In the genomic region with DNA sequence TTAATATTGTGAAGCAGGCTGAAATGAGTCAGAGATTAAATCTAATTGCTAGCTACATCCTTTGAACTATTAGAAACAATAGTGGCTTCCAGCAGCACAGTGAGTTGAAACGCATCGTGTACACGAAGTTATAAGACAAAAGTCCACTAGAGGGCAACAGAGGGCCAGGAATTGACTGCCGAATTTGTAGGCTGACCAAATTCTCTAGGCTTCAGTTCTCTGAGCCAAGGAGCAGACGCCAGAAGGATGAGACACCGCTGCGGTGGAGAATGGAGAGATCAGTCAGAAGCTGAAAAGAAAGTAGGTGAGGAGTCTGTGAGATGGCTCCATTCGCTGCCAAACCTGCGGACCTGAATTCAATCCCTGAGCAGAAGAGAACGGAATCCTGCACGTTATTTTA, we compare ENCODE assay signal across 8 mouse cellular contexts. TPM values are rescaled to one million over a fixed set of nuclear protein-coding genes. Genes with fewer than 3 reads are reported as not detected.
DNase-seq lines count a peak whose midpoint lies in the region; ATAC-seq and TF ChIP-seq lines count a peak whose summit lies in the region.

No protein-coding gene starts in this region.

- no peaks in the 10 kb centered on the region for H3K36me3 ChIP-seq in E14TG2a.4 (ENCODE audit: insufficient read depth, low read length)
- H3K36me3 ChIP-seq in embryonic facial prominence, embryonic 12.5 days, result no peaks in the 10 kb centered on the region
- H3K36me3 ChIP-seq in heart, embryonic 14.5 days (ENCODE audit: control insufficient read depth, insufficient read depth, low read length), result no peaks in the 10 kb centered on the region
- H3K36me3 ChIP-seq in liver, embryonic 11.5 days (ENCODE audit: control insufficient read depth, insufficient read depth, low read length), result no peaks in the 10 kb centered on the region

- peak overlapping the region; percentile 7; the same call in 1 of the 2 replicates for H3K9ac ChIP-seq in embryonic facial prominence, embryonic 12.5 days
- H3K9ac ChIP-seq in heart, embryonic 14.5 days (ENCODE audit: low read length), result no peak overlapping the region
- H3K9ac ChIP-seq in liver, embryonic 11.5 days (ENCODE audit: low read depth, low read length), result no peak overlapping the region

- peaks cover 6% of the 10 kb centered on the region; the same call in 1 of the 2 replicates for H3K4me1 ChIP-seq in E14TG2a.4 (replicated peaks; ENCODE audit: low read depth, low read length)
- peaks cover 7% of the 10 kb centered on the region; the same call in 1 of the 2 replicates for H3K4me1 ChIP-seq in embryonic facial prominence, embryonic 12.5 days
- H3K4me1 ChIP-seq in heart, embryonic 14.5 days (ENCODE audit: control insufficient read depth in 2 of 2, insufficient read depth in 2 of 2, low read length in 2 of 2), result peaks cover 2 to 8% of the 10 kb centered on the region in 2 experiments; a peak in 2 of 4 replicates
- H3K4me1 ChIP-seq in liver, embryonic 11.5 days (replicated peaks; ENCODE audit: control insufficient read depth, insufficient read depth, low read length), result no peaks in the 10 kb centered on the region

- peaks cover 11% of the 10 kb centered on the region for H3K27me3 ChIP-seq in E14TG2a.4 (ENCODE audit: insufficient read depth, low read length)
- H3K27me3 ChIP-seq in embryonic facial prominence, embryonic 12.5 days, result no peaks in the 10 kb centered on the region
- peaks cover 5% of the 10 kb centered on the region for H3K27me3 ChIP-seq in heart, embryonic 14.5 days (ENCODE audit: control insufficient read depth, insufficient read depth, low read length)
- no peaks in the 10 kb centered on the region for H3K27me3 ChIP-seq in liver, embryonic 11.5 days (replicated peaks; ENCODE audit: control insufficient read depth, insufficient read depth, low read length)

- no peak for ATAC-seq in embryonic facial prominence, embryonic 12.5 days (ENCODE audit: insufficient number of reproducible peaks, insufficient read depth, low FRiP score, low TSS enrichment)
- no peak for ATAC-seq in heart, embryonic 14.5 days (ENCODE audit: insufficient number of reproducible peaks, insufficient read depth, low FRiP score, low read depth)
- ATAC-seq in liver, embryonic 11.5 days (replicated peaks; ENCODE audit: low FRiP score), result no peak

- no peak overlapping the region for H3K4me3 ChIP-seq in E14TG2a.4 (replicated peaks; ENCODE audit: low read length)
- no peak overlapping the region for H3K4me3 ChIP-seq in embryonic facial prominence, embryonic 12.5 days
- H3K4me3 ChIP-seq in heart, embryonic 14.5 days (ENCODE audit: control insufficient read depth in 1 of 2, insufficient read depth in 1 of 2, low read depth in 1 of 2, low read length in 2 of 2), result 0 out of 4 replicates have a peak overlapping the region, but pooled peaks of 1 of the 2 experiments have one; percentile 13
- no peak overlapping the region for H3K4me3 ChIP-seq in liver, embryonic 11.5 days (ENCODE audit: low read depth, low read length)

- no peak overlapping the region for H3K27ac ChIP-seq in embryonic facial prominence, embryonic 12.5 days
- no peak overlapping the region for H3K27ac ChIP-seq in heart, embryonic 14.5 days (replicated peaks in 1 of 2; ENCODE audit: control insufficient read depth in 1 of 2, insufficient read depth in 1 of 2, low read depth in 2 of 2, low read length in 2 of 2)
- H3K27ac ChIP-seq in liver, embryonic 11.5 days (ENCODE audit: low read depth, low read length), result no peak overlapping the region

- peak; percentile 60 to 61 for DNase-seq in adrenal gland, postnatal 36 days
- DNase-seq in kidney, postnatal 10 days, result peak; percentile 69
- DNase-seq in liver, embryonic 11.5 days (ENCODE audit: low spot score), result peak; percentile 43
- DNase-seq in naive thymus-derived CD4-positive, alpha-beta T cell, adult 2 months (ENCODE audit: low read depth), result peak; percentile 85
- peak; percentile 52 for DNase-seq in testis, postnatal 10 days (ENCODE audit: low spot score)

- 12% methylated on average over 11 of the region's 11 CpGs for WGBS in embryonic facial prominence, embryonic 12.5 days
- WGBS in heart, embryonic 14.5 days, result 17% methylated on average over 11 of the region's 11 CpGs
- WGBS in liver, embryonic 11.5 days, result 17% methylated on average over 11 of the region's 11 CpGs

- TF ChIP-seq CTCF in E14TG2a.4 (conservative IDR thresholded peaks at IDR 0.05; ENCODE audit: low read length), result peak; percentile 56

- H3K9me3 ChIP-seq in E14TG2a.4 (ENCODE audit: low read length), result peaks cover 10% of the 10 kb centered on the region
- H3K9me3 ChIP-seq in embryonic facial prominence, embryonic 12.5 days, result no peaks in the 10 kb centered on the region
- H3K9me3 ChIP-seq in heart, embryonic 14.5 days (ENCODE audit: control insufficient read depth, low read length), result no peaks in the 10 kb centered on the region
- no peaks in the 10 kb centered on the region for H3K9me3 ChIP-seq in liver, embryonic 11.5 days (ENCODE audit: control insufficient read depth, low read length)

- H3K4me2 ChIP-seq in embryonic facial prominence, embryonic 12.5 days (replicated peaks), result peak overlapping the region; percentile 42
- peak overlapping the region; percentile 52 for H3K4me2 ChIP-seq in heart, embryonic 14.5 days (ENCODE audit: low read length)
- peak overlapping the region; percentile 42; the same call in 1 of the 2 replicates for H3K4me2 ChIP-seq in liver, embryonic 11.5 days

RNA-seq across cellular contexts. Expression of gene Sypl, which starts 43.6 kb away (rescaled TPM):
- 100 to 1,000 TPM; 101 to 129 TPM for total RNA-seq in adrenal gland, postnatal 36 days (2021)
- 60.6 and 68.3 TPM in 2 replicates for polyA plus RNA-seq in embryonic facial prominence, embryonic 12.5 days (2016; fragmentation: Nextera tagmentation; extraction: Ambion mirVana)
- 105 and 109 TPM in 2 replicates for polyA plus RNA-seq in heart, embryonic 14.5 days (2014; fragmentation: Nextera tagmentation; extraction: Ambion mirVana)
- polyA plus RNA-seq in liver, embryonic 11.5 days (2014; fragmentation: Nextera tagmentation; extraction: Ambion mirVana), result 72.6 and 75.2 TPM in 2 replicates
